Mouse (Mus musculus) cerebral cortex, adult 2 months (tissue): Measurements from ENCODE around the gene Sox3.

Experiments used
- WGBS: fragments of 180-500 bp; shearing (Covaris S2); methylation state at CpG from one replicate; pipeline ENCODE4 v1.1.7; 2018; 5-methylcytosine and 5-hydroxymethylcytosine counted together

Sox3 gene

GRCm38 (mm10) chrX:60892801-60893681 lies at the start of gene Sox3:
Sox3 (minus strand) TSS chrX:60893430.
- 5% methylated on average over 74 of the region's 92 CpGs for WGBS

DNA sequence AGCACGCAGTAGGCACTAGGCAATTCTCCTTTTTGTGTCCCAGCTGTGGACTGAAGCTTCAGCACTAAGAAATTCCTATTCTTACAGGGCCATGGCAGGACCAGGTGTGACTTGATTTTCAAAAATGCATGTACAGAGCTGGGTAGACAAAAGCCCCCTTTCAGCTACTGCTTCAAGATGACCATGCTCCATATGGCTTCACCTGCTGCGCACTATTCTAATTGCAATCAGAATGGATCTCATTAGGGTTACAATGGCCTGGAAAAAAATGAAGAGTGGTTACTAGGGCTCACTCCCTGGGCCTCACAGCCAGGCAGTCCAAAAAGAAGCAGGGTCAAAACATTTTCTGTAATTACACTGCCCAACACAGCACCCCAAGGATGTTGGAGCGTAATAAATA lies 47.0 kb upstream of the Sox3 start:
- 78% methylated on average over 3 of the region's 3 CpGs for WGBS

DNA sequence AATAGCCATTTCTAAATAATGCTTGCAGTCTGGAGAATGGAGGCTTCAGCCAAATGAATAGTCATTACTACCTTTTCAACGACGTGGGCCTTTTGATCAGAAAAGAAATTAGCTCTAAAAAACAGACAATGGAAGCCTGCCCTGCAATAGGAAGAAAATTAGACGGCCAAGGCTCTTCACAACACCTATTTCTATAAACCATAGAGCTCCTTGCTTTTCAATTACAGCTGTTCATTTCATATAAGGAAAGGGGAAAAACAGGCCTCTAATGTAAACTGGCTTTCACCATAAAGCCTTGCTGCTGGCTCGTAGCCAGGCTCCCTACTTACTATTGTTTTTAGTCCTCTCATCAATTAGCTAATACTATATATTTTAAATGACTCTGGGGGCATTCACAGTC lies 6.3 kb upstream of the Sox3 start:
- 71% methylated on average over 4 of the region's 4 CpGs for WGBS

GRCm38 (mm10) chrX:60898641-60899040 lies 5.4 kb upstream of the Sox3 start:
- WGBS: 33% methylated on average over 18 of the region's 18 CpGs

GRCm38 (mm10) chrX:60896296-60896695 lies 3.1 kb upstream of the Sox3 start:
- 5% methylated on average over 12 of the region's 13 CpGs for WGBS

- 11% methylated on average over 9 of the region's 11 CpGs for WGBS
Observed at GRCm38 (mm10) chrX:60895416-60895815, 2.2 kb upstream of the Sox3 start.

DNA sequence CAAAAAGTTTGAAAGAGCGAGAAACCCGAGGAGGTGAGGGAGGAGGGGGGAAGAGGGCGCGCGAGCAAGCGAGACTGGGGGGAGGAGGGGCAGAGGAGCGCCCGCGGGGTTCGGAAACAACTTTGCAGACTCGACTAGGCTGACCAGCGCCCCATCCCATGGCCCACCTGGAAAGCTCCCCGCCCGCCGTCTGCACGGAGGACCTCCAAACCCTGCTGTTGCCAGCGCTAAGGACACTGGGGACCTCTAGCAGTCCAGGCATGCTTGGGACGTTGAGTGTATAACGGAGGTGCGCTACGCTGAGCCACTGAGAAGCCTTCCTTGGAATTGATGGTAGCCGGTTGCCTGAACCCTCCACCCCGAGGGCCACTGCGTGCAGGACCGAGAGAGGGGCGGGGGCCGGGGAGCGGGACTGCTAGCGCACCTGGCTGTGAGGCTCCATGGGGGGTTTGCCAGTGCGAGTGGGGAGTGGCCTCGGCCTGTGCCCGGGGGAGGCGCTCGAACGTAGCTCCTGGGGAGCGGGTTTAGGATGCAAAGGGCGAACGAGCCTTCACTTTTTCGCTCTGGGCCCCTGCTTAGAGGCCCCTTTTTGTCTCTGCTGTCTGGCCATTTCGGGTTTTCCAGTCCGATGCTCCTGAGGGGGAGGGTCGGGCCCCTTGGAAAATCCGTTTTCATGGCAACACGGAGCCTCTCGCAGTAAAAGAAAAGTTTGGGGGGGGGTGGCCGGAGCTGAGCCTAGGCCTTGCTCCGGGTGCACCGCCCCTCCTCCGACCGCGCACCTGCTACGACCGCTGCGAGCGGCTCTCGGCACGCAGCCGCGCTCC lies 702 bp upstream of the Sox3 start:
- WGBS: 4% methylated on average over 46 of the region's 59 CpGs

DNA sequence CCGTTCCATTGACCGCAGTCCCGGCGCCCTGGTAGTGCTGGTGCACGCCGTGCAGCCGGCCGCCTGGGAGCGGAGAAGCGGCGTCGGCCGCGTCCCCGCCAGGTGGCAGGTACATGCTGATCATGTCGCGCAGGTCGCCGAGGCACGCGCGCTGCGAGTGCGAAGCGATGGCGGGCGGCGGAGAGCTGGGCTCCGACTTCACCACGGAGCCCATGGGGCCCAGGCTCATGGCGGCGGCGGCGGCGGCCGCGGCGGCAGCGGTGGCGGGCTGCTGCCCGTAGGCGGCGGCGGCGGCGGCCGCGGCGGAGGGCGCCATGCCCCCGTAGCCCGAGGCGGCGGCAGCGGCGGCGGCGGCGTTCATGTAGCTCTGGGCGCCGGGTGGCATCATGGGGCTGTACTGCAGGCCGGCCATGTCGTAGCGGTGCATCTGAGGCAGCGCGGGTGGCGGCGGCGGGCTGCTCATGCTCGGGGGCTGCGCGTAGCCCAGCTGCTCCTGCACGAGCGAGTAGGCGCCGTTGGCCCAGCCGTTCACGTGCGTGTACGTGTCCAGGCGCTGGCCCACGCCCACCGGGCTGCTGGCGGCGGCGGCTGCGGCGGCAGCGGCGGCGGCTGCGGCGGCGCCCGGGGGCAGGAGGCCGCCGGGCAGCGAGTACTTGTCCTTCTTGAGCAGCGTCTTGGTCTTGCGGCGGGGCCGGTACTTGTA lies 981 bp downstream of the Sox3 start:
- 13% methylated on average over 72 of the region's 102 CpGs for WGBS

- 5% methylated on average over 41 of the region's 43 CpGs for WGBS
Observed at GRCm38 (mm10) chrX:60891329-60892095, 1.7 kb downstream of the Sox3 start.

DNA sequence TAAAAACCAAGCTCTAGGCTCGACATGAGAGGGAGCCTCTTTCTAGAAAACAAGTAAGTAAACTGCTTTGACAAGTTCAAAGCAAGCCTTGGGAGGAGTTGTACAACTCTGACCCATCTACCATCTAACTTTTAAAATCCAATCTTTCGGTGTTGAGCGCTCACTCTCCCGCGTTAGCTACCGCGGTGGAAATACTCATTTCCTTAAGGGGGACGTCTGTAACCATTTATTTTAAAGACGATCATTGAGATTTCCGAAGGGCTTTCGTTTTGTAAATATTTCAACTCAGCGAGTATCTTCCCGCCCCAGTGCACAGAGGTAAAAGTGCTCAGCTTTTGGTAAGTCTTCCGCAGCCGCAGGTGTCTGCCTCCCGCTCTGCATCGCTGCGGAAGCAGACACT lies 2.6 kb downstream of the Sox3 start:
- WGBS: 12% methylated on average over 18 of the region's 18 CpGs

GRCm38 (mm10) chrX:60889956-60890485 lies 3.2 kb downstream of the Sox3 start:
- 48% methylated on average over 14 of the region's 17 CpGs for WGBS
